Mouse (Mus musculus) frontal cortex, adult 2 months (tissue): ENCODE measurements around the gene Cald1. TPM values are rescaled to one million over a fixed set of nuclear protein-coding genes. Genes with fewer than 3 reads are reported as not detected.

Experiments
- DNase-seq, 2 experiments: peaks; one replicate each; pipeline ENCODE4 v3.0.0; 2022; ENCODE audit warnings: low spot score in 1 of 2; ENCODE audit errors: extremely low spot score in 1 of 2
- polyA plus RNA-seq: library from polyadenylated mRNA; depleted of rRNA; stranded (reverse); fragments of >200 nt; gene quantifications from 2 replicates; pipeline ENCODE4 v1.2.3, GENCODE M21; 2012

Cald1 gene
- polyA plus RNA-seq, 1 experiment, result 31.0 TPM

- no peak for DNase-seq
Measured at GRCm38 (mm10) chr6:34660724-34661123, 62.4 kb downstream of the Cald1 start.

- no peak for DNase-seq
Measured at GRCm38 (mm10) chr6:34662626-34663025, 64.3 kb downstream of the Cald1 start.

GRCm38 (mm10) chr6:34664291-34664690 lies 66.0 kb downstream of the Cald1 start:
- DNase-seq, result no peak

- DNase-seq, result no peak
Measured at GRCm38 (mm10) chr6:34664749-34665148, 66.4 kb downstream of the Cald1 start.

- no peak for DNase-seq
Measured at GRCm38 (mm10) chr6:34668739-34669254, 70.5 kb downstream of the Cald1 start.

- no peak for DNase-seq
Measured at GRCm38 (mm10) chr6:34671355-34671754, 73.1 kb downstream of the Cald1 start.

GRCm38 (mm10) chr6:34674416-34674815 lies 76.1 kb downstream of the Cald1 start:
- no peak for DNase-seq

- DNase-seq, result no peak
Measured at GRCm38 (mm10) chr6:34674897-34675296, 76.6 kb downstream of the Cald1 start.

GRCm38 (mm10) chr6:34682126-34682525 lies 83.8 kb downstream of the Cald1 start:
- DNase-seq, result no peak

GRCm38 (mm10) chr6:34684886-34685285 lies 86.6 kb downstream of the Cald1 start:
- DNase-seq, result no peak

GRCm38 (mm10) chr6:34688971-34689370 lies 90.7 kb downstream of the Cald1 start:
- no peak for DNase-seq

- DNase-seq, result no peak
Measured at GRCm38 (mm10) chr6:34691416-34691815, 93.1 kb downstream of the Cald1 start.

- no peak for DNase-seq
Measured at GRCm38 (mm10) chr6:34694096-34694495, 95.8 kb downstream of the Cald1 start.

- DNase-seq, result no peak
Measured at GRCm38 (mm10) chr6:34703421-34704120, 105.3 kb downstream of the Cald1 start.

GRCm38 (mm10) chr6:34707521-34707920 lies 109.2 kb downstream of the Cald1 start:
- no peak for DNase-seq

GRCm38 (mm10) chr6:34708650-34709265 lies 110.5 kb downstream of the Cald1 start:
- DNase-seq, result no peak

GRCm38 (mm10) chr6:34709289-34709688 lies 111.0 kb downstream of the Cald1 start:
- DNase-seq, result peak; percentile 11 to 51

- DNase-seq, result no peak
Measured at GRCm38 (mm10) chr6:34709946-34710682, 111.8 kb downstream of the Cald1 start.

- DNase-seq, result no peak
Measured at GRCm38 (mm10) chr6:34710848-34711247, 112.5 kb downstream of the Cald1 start.

GRCm38 (mm10) chr6:34711620-34712019 lies 113.3 kb downstream of the Cald1 start:
- no peak for DNase-seq

GRCm38 (mm10) chr6:34713169-34713568 lies 114.9 kb downstream of the Cald1 start:
- no peak for DNase-seq
